Mouse (Mus musculus) CD8-positive naive resting alpha-beta T cell, adult 2 months (primary cell): ENCODE measurements around the gene Prnd.

ENCODE experiments used
- DNase-seq, 2 experiments: peaks; one replicate each; pipeline ENCODE4 v3.0.0; 2022; ENCODE audit warnings: low read depth in 2 of 2, low spot score in 2 of 2

The Prnd gene

DNA sequence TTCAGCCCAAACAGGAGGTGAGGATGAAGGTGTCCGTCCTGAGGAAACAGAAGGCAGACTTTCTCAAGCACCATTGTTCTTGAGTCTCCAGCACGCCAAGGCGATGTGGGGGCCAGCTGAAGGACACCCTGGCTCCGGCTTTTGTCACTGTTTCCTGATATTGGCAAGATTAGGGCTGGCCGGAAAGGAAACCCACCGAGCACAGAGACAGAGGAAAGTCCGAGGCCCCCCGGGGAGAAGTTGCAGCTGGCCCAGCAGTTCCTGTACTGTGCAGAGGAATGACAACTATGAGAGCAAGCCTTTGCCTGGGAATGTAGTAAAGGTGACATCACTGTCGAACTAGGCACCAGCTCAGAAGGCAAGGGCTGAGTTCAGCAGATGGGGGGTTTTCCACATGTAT is 30.2 kb downstream of the Prnd start:
- no peak for DNase-seq

DNA sequence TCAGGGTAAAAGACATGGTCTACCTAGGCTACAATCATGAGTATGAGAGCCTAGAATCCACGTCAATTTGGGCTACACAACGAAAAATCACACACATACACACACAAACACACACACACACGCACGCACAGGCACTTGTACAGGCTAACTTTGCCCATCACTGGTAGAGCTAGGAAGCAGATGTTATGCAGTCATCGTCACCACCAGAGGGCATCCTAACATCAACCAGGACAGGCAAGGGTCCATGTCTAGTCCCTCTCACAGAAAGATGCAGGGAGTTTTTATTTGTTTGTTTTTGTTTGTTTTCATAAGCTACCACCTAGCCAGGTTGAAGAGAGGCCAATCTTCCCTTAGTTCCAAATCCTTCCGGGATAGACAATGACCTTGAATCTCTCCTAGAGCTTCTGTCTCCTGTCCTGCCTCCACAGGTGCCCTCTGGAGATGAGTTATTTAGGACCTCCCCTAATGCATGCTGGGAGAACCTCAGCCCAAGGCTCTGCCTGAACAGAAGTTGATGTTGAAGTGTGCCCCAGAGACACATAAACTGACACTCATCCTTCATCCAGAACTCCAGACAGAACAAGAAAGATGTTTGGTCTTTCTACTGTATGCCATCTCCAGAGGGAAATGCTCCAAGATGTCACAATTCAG is 32.0 kb downstream of the Prnd start:
- peak; percentile 51 to 58 for DNase-seq

- no peak for DNase-seq
Measured at GRCm38 (mm10) chr2:131987950-131988349, 37.3 kb downstream of the Prnd start.

DNA sequence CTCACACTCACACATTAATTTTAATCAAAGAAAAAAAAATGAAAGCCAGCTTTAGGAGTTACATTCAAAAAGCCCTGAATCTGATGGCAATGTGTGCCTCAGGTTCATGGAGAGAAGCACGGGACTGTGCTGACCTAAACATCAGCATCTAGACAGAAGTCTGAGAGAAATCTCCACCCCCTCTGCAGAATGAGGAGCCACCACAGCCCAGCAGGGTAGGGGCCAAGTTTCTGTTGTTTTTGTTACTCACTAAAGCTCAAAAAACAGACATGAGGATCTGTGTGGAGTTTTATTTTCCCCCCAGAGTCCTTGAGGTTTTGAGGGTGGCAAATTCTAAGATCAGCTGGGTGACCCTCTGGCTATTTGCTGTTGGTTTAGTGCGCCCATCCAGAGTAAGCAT is 37.9 kb downstream of the Prnd start:
- DNase-seq = no peak

GRCm38 (mm10) chr2:131992487-131992886 is 41.8 kb downstream of the Prnd start:
- DNase-seq = peak in 1 of 2 experiments; percentile 15

- DNase-seq = no peak
Measured at GRCm38 (mm10) chr2:131993151-131993550, 42.5 kb downstream of the Prnd start.

- DNase-seq = no peak
Measured at GRCm38 (mm10) chr2:131993563-131994088, 43.0 kb downstream of the Prnd start.

GRCm38 (mm10) chr2:131994971-131995370 is 44.3 kb downstream of the Prnd start:
- DNase-seq = no peak

- DNase-seq = no peak
Measured at GRCm38 (mm10) chr2:131995742-131996141, 45.1 kb downstream of the Prnd start.

GRCm38 (mm10) chr2:131996369-131996768 is 45.7 kb downstream of the Prnd start:
- DNase-seq = no peak

DNA sequence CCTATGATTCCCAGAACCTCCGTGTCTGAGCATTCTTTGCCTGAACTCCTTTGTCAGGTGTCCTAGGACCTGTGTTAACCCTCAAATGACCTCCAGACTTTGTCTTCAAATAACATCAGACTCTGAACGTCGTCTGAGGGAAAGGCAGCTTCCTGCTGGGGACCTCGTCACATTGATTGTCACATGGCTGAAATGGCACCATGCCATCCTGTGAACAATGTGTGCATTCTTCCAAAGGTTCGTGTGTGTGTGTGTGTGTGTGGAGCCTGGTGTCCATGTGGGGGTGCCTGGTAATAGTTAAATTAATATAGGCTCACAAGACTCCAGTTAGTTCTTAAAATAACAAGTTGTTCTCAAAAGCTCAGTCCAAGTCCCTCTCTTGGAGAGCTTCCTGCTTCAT is 46.7 kb downstream of the Prnd start:
- DNase-seq = no peak

GRCm38 (mm10) chr2:132001696-132002334 is 51.2 kb downstream of the Prnd start:
- no peak for DNase-seq

DNA sequence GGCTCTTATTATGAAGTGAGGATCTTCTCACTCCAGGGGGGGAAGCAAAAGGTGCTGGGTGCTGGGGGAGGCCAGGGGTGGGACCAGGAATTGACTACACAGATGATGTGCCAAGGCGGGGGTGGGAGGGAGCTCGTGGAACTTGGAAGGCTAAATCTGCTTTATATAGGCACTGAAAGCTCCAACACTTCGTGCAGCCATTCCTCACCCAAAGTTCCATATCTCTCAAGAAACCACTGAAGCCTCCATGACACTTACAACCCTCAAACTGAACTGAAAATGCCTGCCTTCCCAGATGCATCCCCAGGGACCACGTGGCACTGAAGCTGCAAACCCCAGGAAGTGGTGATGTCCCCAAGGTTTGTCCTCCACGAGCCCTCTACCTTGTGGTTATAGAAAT is 53.3 kb downstream of the Prnd start:
- no peak for DNase-seq

GRCm38 (mm10) chr2:132004495-132005136 is 54.0 kb downstream of the Prnd start:
- DNase-seq = no peak

- no peak for DNase-seq
Measured at GRCm38 (mm10) chr2:132005445-132005844, 54.8 kb downstream of the Prnd start.
